Mouse (Mus musculus) stomach, embryonic 15.5 days (tissue): ENCODE data around the gene Mlst8. TPM values are rescaled to one million over a fixed set of nuclear protein-coding genes. Genes with fewer than 3 reads are reported as not detected.
"Not testable (repeated sequence)": the region's sequence is repeated elsewhere in the genome, so short reads cannot be mapped to it uniquely, and the experiment has no call there.

Source experiments
- ATAC-seq: fragments of 200-750 bp; cut with Nextera tagmentation; 2 replicates; pipeline ENCODE4 v1.8.0; 2017; ENCODE audit warnings: low read depth, moderate number of reproducible peaks, moderate TSS enrichment; ENCODE audit not compliant: insufficient read depth, low FRiP score
- H3K27ac ChIP-seq: fragments of 300-500 bp; sonication (generic); 2 replicates; pipeline ENCODE4 v1.5.1; 2015; ENCODE audit warnings: mild to moderate bottlenecking, inconsistent platforms
- H3K27me3 ChIP-seq: fragments of 300-500 bp; sonication (generic); replicated peaks from 2 replicates; pipeline ENCODE4 v1.6.1; 2015; ENCODE audit warnings: inconsistent platforms
- H3K36me3 ChIP-seq: fragments of 300-500 bp; sonication (generic); 2 replicates; pipeline ENCODE4 v1.6.1; 2015; ENCODE audit warnings: inconsistent platforms
- H3K4me1 ChIP-seq: fragments of 300-500 bp; sonication (generic); 2 replicates; pipeline ENCODE4 v1.6.1; 2015; ENCODE audit warnings: inconsistent platforms
- H3K4me2 ChIP-seq: fragments of 300-500 bp; sonication (generic); 2 replicates; pipeline ENCODE4 v1.6.1; 2015; ENCODE audit warnings: mild to moderate bottlenecking, inconsistent platforms
- H3K4me3 ChIP-seq: fragments of 300-500 bp; sonication (generic); replicated peaks from 2 replicates; pipeline ENCODE4 v1.5.1; 2015; ENCODE audit warnings: inconsistent platforms
- H3K9ac ChIP-seq: fragments of 300-500 bp; sonication (generic); 2 replicates; pipeline ENCODE4 v1.6.1; 2015; ENCODE audit warnings: inconsistent platforms
- H3K9me3 ChIP-seq: fragments of 300-500 bp; sonication (generic); 2 replicates; pipeline ENCODE4 v1.6.1; 2016; ENCODE audit warnings: inconsistent platforms
- WGBS: fragments of 180-500 bp; shearing (Covaris S2); methylation state at CpG from one replicate; pipeline ENCODE4 v1.1.7; 2015; 5-methylcytosine and 5-hydroxymethylcytosine counted together
- polyA plus RNA-seq: library from polyadenylated mRNA; unstranded; fragments of >200 nt; fragmentation: Nextera tagmentation; extraction: Ambion mirVana; gene quantifications from 2 replicates; pipeline ENCODE4 v1.2.1, GENCODE M21; 2015

The Mlst8 gene
- polyA plus RNA-seq, 1 experiment from 2014 or later: 25.0 TPM

DNA sequence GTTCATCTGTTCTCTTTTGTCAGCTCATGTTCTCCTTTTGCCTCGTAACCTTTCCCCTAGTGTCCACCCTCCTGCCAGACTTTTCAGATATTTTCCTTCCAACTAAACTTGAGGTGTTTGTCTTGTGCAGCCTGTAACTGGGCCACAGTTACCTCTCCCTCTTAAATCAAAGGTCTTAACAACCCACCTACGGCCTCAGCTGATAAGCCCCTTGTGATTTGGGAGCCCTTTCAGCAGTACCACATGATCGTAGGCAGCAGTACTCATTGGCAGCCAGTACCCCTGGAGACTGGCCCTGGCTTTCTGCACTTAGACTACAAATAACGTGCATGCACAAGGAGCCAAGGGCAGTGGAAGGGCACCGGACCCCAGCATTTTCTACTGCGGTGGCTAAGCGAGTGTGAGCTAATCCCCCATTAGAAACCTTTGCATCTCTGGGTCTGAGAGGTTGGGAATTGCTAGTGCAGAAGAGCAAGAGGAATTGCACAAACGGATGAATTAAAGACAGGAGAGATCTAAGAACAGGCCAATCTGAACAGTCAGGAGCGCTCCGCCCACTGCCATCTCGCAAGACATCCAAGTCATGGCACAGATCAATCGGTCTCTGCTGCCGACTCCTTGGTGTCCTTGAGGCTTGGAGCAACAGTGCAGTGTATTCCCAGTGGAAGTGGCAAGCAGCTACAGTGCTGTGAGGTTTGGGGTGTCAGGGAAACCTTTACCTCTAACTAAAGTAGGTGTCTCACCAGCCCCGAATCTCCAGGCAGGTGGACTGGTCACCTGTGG, 49.5 kb downstream of the Mlst8 start:
- H3K4me1 ChIP-seq: peaks cover 12% of the 10 kb centered on the region
- no peaks in the 10 kb centered on the region for H3K9me3 ChIP-seq
- H3K9ac ChIP-seq: no peak overlapping the region
- 76% methylated on average over 14 of the region's 14 CpGs for WGBS
- H3K27me3 ChIP-seq: no peaks in the 10 kb centered on the region
- H3K4me3 ChIP-seq: no peak overlapping the region
- ATAC-seq: peak; percentile 20; the same call in 1 of the 2 replicates
- peak overlapping the region; percentile 48; the same call in 1 of the 2 replicates for H3K27ac ChIP-seq
- H3K36me3 ChIP-seq: peaks cover 9% of the 10 kb centered on the region
- H3K4me2 ChIP-seq: peak overlapping the region; percentile 16; the same call in 1 of the 2 replicates

DNA sequence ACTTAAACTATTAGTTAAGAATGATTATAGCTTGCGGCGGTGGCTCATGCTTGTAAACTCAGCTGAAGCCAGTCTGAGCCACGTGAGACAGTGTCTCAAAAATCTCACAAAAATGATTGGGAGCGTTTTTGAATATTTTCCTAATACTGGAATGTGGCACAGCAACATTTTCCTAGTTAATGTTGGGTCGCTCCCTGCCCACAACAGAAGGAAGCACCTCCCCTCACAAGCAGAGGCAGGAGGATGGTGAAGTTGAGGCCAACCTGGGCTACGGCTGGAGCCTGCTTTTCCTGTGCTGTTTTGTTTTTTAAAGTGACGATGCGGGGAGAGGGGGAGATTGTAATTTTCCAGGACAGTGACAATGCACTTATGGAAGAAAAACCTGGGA, 51.7 kb downstream of the Mlst8 start:
- Histone ChIP-seq H3K4me2 (peak overlapping the region; percentile 62), H3K4me1 (peaks cover 12% of the 10 kb centered on the region), H3K27ac (peak overlapping the region; percentile 95), H3K27me3 (no peaks in the 10 kb centered on the region), H3K4me3 (peak overlapping the region; percentile 86), H3K36me3 (peaks cover 21% of the 10 kb centered on the region), H3K9me3 (no peaks in the 10 kb centered on the region), H3K9ac (peak overlapping the region; percentile 94)
- no peak for ATAC-seq
- WGBS: 5% methylated on average over 8 of the region's 8 CpGs

DNA sequence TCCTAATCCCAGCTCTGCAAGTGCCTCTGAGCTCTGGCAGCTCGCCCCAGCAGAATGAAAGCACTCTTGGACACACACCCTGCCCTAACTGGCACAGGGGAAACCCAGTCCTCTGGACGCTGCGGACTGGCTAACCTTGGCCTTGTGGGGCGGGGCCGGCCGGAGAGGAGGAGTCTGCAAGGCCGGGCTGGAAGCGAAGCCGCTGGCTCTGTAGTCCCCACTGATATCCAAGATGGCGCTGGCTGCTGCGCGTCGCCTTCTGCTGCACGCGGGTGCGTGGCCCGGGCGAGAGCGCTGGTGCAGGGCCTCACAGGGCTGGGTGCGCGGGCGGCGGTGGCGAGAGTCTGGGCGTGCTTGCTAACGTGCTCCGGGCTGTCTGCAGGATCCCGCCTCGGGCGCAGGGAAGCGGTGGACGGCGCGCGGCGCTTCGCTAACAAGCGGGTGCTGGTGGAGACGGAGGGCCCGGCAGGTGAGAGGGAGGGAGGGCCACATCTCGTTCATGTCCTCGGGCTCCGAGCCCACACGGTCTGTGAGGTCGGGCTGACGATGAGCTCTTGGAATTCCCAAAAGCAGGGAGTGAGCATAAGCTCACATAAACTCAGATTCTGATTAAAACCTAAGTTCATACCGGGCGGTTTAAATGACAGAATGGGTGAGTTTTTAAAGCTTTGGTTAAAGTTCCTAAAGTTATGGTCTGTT, 52.3 kb downstream of the Mlst8 start, which contains the start of gene Eci1:
TSS of gene Eci1 (plus strand) at position 171 of the 699 bp plus-strand sequence.
- peaks cover 12% of the 10 kb centered on the region for H3K4me1 ChIP-seq
- ATAC-seq: peak; percentile 98
- H3K36me3 ChIP-seq: peaks cover 27% of the 10 kb centered on the region
- H3K9ac ChIP-seq: peak within 1 kb of the TSS; percentile 94
- H3K27me3 ChIP-seq: no peaks in the 10 kb centered on the region
- peak within 1 kb of the TSS; percentile 86 for H3K4me3 ChIP-seq
- H3K4me2 ChIP-seq: peak within 1 kb of the TSS; percentile 62
- no peaks in the 10 kb centered on the region for H3K9me3 ChIP-seq
- under 1% methylated on average over 47 of the region's 48 CpGs for WGBS
- peak within 1 kb of the TSS; percentile 95 for H3K27ac ChIP-seq

DNA sequence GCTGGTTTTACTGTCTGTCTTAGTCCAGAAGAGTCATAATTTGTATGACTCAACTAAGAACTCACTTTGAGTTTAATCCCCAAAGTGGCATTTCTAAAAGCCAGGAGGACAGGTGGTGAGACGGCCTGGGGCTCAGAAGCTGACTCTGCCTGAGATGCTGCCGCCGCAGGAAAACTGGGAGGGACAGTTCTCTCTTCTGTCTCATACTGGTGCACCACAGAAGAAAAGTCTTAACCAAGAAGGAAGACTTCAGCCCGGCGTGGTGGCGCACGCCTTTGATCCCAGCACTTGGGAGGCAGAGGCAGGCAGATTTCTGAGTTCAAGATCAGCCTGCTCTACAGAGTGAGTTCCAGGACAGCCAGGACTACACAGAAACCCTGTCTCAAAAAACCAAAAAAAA, 53.0 kb downstream of the Mlst8 start:
- H3K4me2 ChIP-seq: no peak overlapping the region

DNA sequence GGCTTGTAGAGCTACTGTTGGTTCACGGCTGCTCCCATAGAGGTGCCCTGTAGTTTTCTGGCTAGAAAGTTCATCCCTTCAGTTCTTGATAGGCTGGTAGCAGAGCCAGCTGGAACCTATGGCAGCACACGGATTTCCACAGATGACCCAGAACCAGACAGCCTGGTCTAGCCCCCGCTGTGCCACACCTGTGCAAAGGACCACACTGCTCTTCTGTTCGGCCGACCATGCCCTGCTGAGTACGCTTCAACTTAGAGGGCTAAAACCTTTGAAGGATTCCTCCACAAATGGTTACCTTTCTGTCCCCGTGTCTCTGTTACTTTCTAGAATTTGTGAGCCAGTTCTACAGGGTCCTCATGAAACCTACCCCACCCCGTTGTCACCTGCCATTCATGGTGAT, 53.6 kb downstream of the Mlst8 start:
- not testable (repeated sequence) for H3K9me3 ChIP-seq, H3K4me2 ChIP-seq, H3K4me3 ChIP-seq, H3K27me3 ChIP-seq, H3K9ac ChIP-seq, H3K27ac ChIP-seq, ATAC-seq
- Histone ChIP-seq H3K4me1 (peaks cover 12% of the 10 kb centered on the region), H3K36me3 (peaks cover 36% of the 10 kb centered on the region)
- 90% methylated on average over 6 of the region's 8 CpGs for WGBS

More for the DNA sequence above, 53.0 kb downstream of the Mlst8 start:
- Histone ChIP-seq H3K9ac (no peak overlapping the region), H3K4me3 (peak overlapping the region; percentile 86; the same call in 1 of the 2 replicates), H3K36me3 (peaks cover 32% of the 10 kb centered on the region), H3K4me1 (peaks cover 12% of the 10 kb centered on the region), H3K27ac (peak overlapping the region; percentile 95), H3K9me3 (no peaks in the 10 kb centered on the region), H3K27me3 (no peaks in the 10 kb centered on the region)
- 89% methylated on average over 7 of the region's 7 CpGs for WGBS
- no peak for ATAC-seq

DNA sequence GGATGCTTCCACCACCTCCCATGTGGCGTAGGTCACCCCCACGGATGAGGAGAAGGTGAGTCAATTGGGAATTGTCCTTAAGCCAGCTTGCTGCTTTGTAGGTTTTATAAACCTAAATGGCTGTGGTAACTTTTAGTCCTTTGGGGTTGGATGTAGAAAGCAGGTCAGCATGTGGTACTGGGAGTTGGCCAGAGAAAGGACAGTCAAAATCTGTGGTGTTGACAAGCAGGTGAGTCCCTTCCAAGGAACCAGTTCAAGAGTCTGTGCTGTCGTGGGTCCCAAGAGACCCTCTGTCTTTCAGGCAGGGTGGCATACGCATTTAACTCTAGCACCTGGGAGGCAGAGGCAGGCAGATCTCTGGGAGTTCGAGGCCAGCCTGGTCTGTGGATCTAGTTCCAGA, 54.4 kb downstream of the Mlst8 start:
- H3K27ac ChIP-seq: no peak overlapping the region
- H3K27me3 ChIP-seq: no peaks in the 10 kb centered on the region
- H3K4me3 ChIP-seq: no peak overlapping the region
- ATAC-seq: no peak
- H3K36me3 ChIP-seq: peaks cover 44% of the 10 kb centered on the region
- 96% methylated on average over 5 of the region's 5 CpGs for WGBS
- no peaks in the 10 kb centered on the region for H3K9me3 ChIP-seq
- peaks cover 12% of the 10 kb centered on the region for H3K4me1 ChIP-seq
- no peak overlapping the region for H3K4me2 ChIP-seq
- no peak overlapping the region for H3K9ac ChIP-seq

Other genes with a start within 250 kb of the Mlst8 start
- gene Ccnf, start 227.6 kb downstream of the Mlst8 start, polyA plus RNA-seq: 54.2 and 55.0 TPM in 2 replicates
- gene Abca17, start 128.0 kb downstream of the Mlst8 start, polyA plus RNA-seq: 0.09 and 0.23 TPM in 2 replicates
- gene Abca3, start 127.1 kb downstream of the Mlst8 start, polyA plus RNA-seq: 11.9 TPM in 2 replicates
- gene Rnps1, start 64.5 kb downstream of the Mlst8 start, polyA plus RNA-seq: 230 and 250 TPM in 2 replicates
- gene Eci1, start 52.4 kb downstream of the Mlst8 start, polyA plus RNA-seq: 137 and 157 TPM in 2 replicates
- 2.7 and 4.6 TPM in 2 replicates for gene Dnase1l2, start 36.0 kb downstream of the Mlst8 start, polyA plus RNA-seq
- 30.8 and 33.7 TPM in 2 replicates for gene E4f1, start 8.8 kb downstream of the Mlst8 start, polyA plus RNA-seq
- 64.6 and 65.3 TPM in 2 replicates for gene Pgp, start 8.7 kb downstream of the Mlst8 start, polyA plus RNA-seq
- 0.31 TPM in 1 of 2 replicates, not detected in the other for gene Bricd5, start 5.2 kb downstream of the Mlst8 start, polyA plus RNA-seq
- gene Caskin1, start 9.5 kb upstream of the Mlst8 start, polyA plus RNA-seq: 2.6 and 3.0 TPM in 2 replicates
- gene Traf7, start 48.9 kb upstream of the Mlst8 start, polyA plus RNA-seq: 82.7 and 84.2 TPM in 2 replicates
- gene Rab26, start 55.1 kb upstream of the Mlst8 start, polyA plus RNA-seq: 8.3 and 11.6 TPM in 2 replicates
- 27.3 and 29.0 TPM in 2 replicates for gene Pkd1, start 70.8 kb upstream of the Mlst8 start, polyA plus RNA-seq
- 45.4 TPM in 2 replicates for gene Tsc2, start 153.6 kb upstream of the Mlst8 start, polyA plus RNA-seq
- gene Nthl1, start 153.6 kb upstream of the Mlst8 start, polyA plus RNA-seq: 18.7 and 20.3 TPM in 2 replicates
- gene Slc9a3r2, start 171.2 kb upstream of the Mlst8 start, polyA plus RNA-seq: 51.0 and 53.7 TPM in 2 replicates
- 0.30 and 0.46 TPM in 2 replicates for gene Npw, start 179.4 kb upstream of the Mlst8 start, polyA plus RNA-seq
- gene Zfp598, start 190.6 kb upstream of the Mlst8 start, polyA plus RNA-seq: 19.3 and 22.1 TPM in 2 replicates
- gene Syngr3, start 210.9 kb upstream of the Mlst8 start, polyA plus RNA-seq: 6.3 and 6.9 TPM in 2 replicates
- gene Gfer, start 217.1 kb upstream of the Mlst8 start, polyA plus RNA-seq: 40.9 and 44.1 TPM in 2 replicates
- gene Noxo1, start 217.2 kb upstream of the Mlst8 start, polyA plus RNA-seq: 3.2 and 3.5 TPM in 2 replicates
- gene Tbl3, start 228.6 kb upstream of the Mlst8 start, polyA plus RNA-seq: 64.4 and 68.0 TPM in 2 replicates
- 0.19 TPM in 1 of 2 replicates, not detected in the other for gene Rnf151, start 239.0 kb upstream of the Mlst8 start, polyA plus RNA-seq
- gene Rps2, start 239.0 kb upstream of the Mlst8 start, polyA plus RNA-seq: 1,497 and 1,515 TPM in 2 replicates
- 238 and 259 TPM in 2 replicates for gene Ndufb10, start 245.4 kb upstream of the Mlst8 start, polyA plus RNA-seq
- gene Rpl3l, start 248.7 kb upstream of the Mlst8 start, polyA plus RNA-seq: 0.15 TPM in 1 of 2 replicates, not detected in the other